Mouse (Mus musculus): ENCODE results near the gene Nmnat2. TPM values are rescaled to one million over a fixed set of nuclear protein-coding genes. Genes with fewer than 3 reads are reported as not detected.

The Nmnat2 gene
- polyA plus RNA-seq, 1 experiment, result 0.34 TPM

- Histone ChIP-seq H3K27me3 (replicated peaks) (peaks cover 11% of the 10 kb centered on the region), H3K9me3 (no peaks in the 10 kb centered on the region), H3K4me3 (replicated peaks) (no peak overlapping the region), H3K36me3 (replicated peaks; ENCODE audit: low read length) (no peaks in the 10 kb centered on the region), H3K4me1 (peaks cover 12% of the 10 kb centered on the region)
- no peak for TF ChIP-seq FLI1 (IDR thresholded peaks at IDR 0.05; ENCODE audit: low read length)
- no peak for TF ChIP-seq GATA1 (IDR thresholded peaks at IDR 0.05; ENCODE audit: borderline replicate concordance, low read length)
Observed at GRCm38 (mm10) chr1:153102296-153103185, 147.7 kb downstream of the Nmnat2 start.

DNA sequence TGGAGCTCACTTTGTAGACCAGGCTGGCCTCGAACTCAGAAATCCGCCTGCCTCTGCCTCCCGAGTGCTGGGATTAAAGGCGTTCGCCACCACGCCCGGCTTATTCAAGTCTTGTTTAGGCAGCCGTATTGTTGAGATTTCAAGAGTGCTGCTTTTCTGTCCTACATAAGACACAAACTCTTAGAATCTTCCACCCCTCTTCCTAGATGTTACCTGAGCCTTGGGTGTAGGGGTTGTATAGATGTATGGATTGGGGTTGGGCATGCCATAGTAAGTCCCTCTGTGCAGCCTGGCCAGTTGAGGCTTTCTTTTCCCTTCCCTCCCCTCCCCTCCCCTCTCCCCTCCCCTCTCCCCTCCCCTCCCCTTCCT, 148.4 kb downstream of the Nmnat2 start:
- no peaks in the 10 kb centered on the region for H3K36me3 ChIP-seq (replicated peaks; ENCODE audit: low read length)
- peaks cover 12% of the 10 kb centered on the region for H3K4me1 ChIP-seq
- peaks cover 9% of the 10 kb centered on the region for H3K27me3 ChIP-seq (replicated peaks)
- no peak overlapping the region for H3K4me3 ChIP-seq (replicated peaks)
- TF ChIP-seq FLI1 (IDR thresholded peaks at IDR 0.05; ENCODE audit: low read length) (no peak), GATA1 (IDR thresholded peaks at IDR 0.05; ENCODE audit: borderline replicate concordance, low read length) (no peak)
- no peaks in the 10 kb centered on the region for H3K9me3 ChIP-seq

GRCm38 (mm10) chr1:153104804-153105203, 150.0 kb downstream of the Nmnat2 start:
- Histone ChIP-seq H3K27me3 (replicated peaks) (peaks cover 2% of the 10 kb centered on the region), H3K9me3 (no peaks in the 10 kb centered on the region), H3K4me1 (peaks cover 12% of the 10 kb centered on the region), H3K36me3 (replicated peaks; ENCODE audit: low read length) (no peaks in the 10 kb centered on the region), H3K4me3 (replicated peaks) (no peak overlapping the region)
- no peak for TF ChIP-seq GATA1 (IDR thresholded peaks at IDR 0.05; ENCODE audit: borderline replicate concordance, low read length)
- TF ChIP-seq FLI1 (IDR thresholded peaks at IDR 0.05; ENCODE audit: low read length), result no peak

DNA sequence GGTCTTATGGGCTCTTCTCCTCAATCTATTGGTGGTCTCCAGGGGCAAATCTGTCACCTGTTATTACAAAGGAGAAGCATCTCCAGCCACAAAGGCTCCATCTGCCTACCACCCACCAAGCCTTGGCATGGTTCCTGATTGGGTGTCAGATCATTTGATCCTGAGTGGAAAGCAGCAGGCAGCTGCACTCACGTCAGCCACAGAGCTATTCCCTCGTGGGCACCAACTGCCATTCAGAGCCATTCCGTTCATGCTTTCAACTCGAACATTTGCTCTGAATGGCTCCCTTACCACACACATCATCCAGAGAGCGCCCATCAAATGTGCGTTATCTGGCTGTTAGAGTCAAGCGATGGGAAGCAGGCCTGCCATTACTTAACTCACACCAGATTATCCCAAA, 153.1 kb downstream of the Nmnat2 start:
- TF ChIP-seq GATA1 (IDR thresholded peaks at IDR 0.05; ENCODE audit: borderline replicate concordance, low read length) (no peak), FLI1 (IDR thresholded peaks at IDR 0.05; ENCODE audit: low read length) (no peak)
- H3K9me3 ChIP-seq, result peaks cover 8% of the 10 kb centered on the region; the same call in 1 of the 2 replicates
- no peaks in the 10 kb centered on the region for H3K36me3 ChIP-seq (replicated peaks; ENCODE audit: low read length)
- peaks cover 4% of the 10 kb centered on the region; the same call in 1 of the 2 replicates for H3K4me1 ChIP-seq
- no peak overlapping the region for H3K4me3 ChIP-seq (replicated peaks)
- H3K27me3 ChIP-seq (replicated peaks), result peaks cover 2% of the 10 kb centered on the region

- no peaks in the 10 kb centered on the region for H3K27me3 ChIP-seq (replicated peaks)
- H3K36me3 ChIP-seq (replicated peaks; ENCODE audit: low read length), result no peaks in the 10 kb centered on the region
- TF ChIP-seq FLI1 (IDR thresholded peaks at IDR 0.05; ENCODE audit: low read length) (no peak), GATA1 (IDR thresholded peaks at IDR 0.05; ENCODE audit: borderline replicate concordance, low read length) (no peak)
- H3K9me3 ChIP-seq, result peaks cover 8% of the 10 kb centered on the region; the same call in 1 of the 2 replicates
- H3K4me3 ChIP-seq (replicated peaks), result no peak overlapping the region
- peaks cover 4% of the 10 kb centered on the region; the same call in 1 of the 2 replicates for H3K4me1 ChIP-seq
Observed at GRCm38 (mm10) chr1:153109346-153109745, 154.6 kb downstream of the Nmnat2 start.

DNA sequence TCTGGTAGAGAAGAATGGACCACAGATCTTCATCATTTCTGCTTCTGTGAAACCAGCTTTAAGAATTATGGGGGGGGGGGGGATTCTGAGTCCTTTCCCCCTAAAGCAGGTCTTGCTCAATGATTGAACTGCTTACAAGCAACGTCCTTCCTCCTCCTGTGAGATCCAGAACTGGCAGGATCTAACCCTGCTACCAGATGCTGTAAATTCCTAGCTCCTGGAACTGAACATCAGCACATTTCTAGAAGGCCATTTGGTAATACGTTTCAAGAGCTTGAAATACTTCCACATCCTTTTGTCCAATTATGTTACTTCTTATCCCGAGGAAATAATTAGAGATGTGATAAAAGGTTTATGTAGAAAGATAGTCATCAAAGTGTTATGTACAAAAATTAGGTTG, 155.0 kb downstream of the Nmnat2 start:
- TF ChIP-seq GATA1 (IDR thresholded peaks at IDR 0.05; ENCODE audit: borderline replicate concordance, low read length) (no peak), FLI1 (IDR thresholded peaks at IDR 0.05; ENCODE audit: low read length) (no peak)
- no peaks in the 10 kb centered on the region for H3K27me3 ChIP-seq (replicated peaks)

GRCm38 (mm10) chr1:153111596-153111995, 156.8 kb downstream of the Nmnat2 start:
- no peaks in the 10 kb centered on the region for H3K36me3 ChIP-seq (replicated peaks; ENCODE audit: low read length)
- peaks cover 8% of the 10 kb centered on the region; the same call in 1 of the 2 replicates for H3K9me3 ChIP-seq
- no peak for TF ChIP-seq GATA1 (IDR thresholded peaks at IDR 0.05; ENCODE audit: borderline replicate concordance, low read length)
- no peak for TF ChIP-seq FLI1 (IDR thresholded peaks at IDR 0.05; ENCODE audit: low read length)
- H3K27me3 ChIP-seq (replicated peaks), result peaks cover under 1% of the 10 kb centered on the region
- H3K4me3 ChIP-seq (replicated peaks), result no peak overlapping the region
- H3K4me1 ChIP-seq, result peaks cover 4% of the 10 kb centered on the region; the same call in 1 of the 2 replicates

More for the DNA sequence above, 155.0 kb downstream of the Nmnat2 start:
- Histone ChIP-seq H3K4me1 (peaks cover 4% of the 10 kb centered on the region; the same call in 1 of the 2 replicates), H3K4me3 (replicated peaks) (no peak overlapping the region), H3K36me3 (replicated peaks; ENCODE audit: low read length) (no peaks in the 10 kb centered on the region), H3K9me3 (peaks cover 8% of the 10 kb centered on the region; the same call in 1 of the 2 replicates)

GRCm38 (mm10) chr1:153115315-153115714, 160.5 kb downstream of the Nmnat2 start:
- Histone ChIP-seq H3K27me3 (replicated peaks) (peaks cover 5% of the 10 kb centered on the region), H3K36me3 (replicated peaks; ENCODE audit: low read length) (no peaks in the 10 kb centered on the region), H3K4me1 (0 out of 2 replicates have a peak, but pooled peaks cover under 1% of the 10 kb centered on the region), H3K4me3 (replicated peaks) (no peak overlapping the region), H3K9me3 (peaks cover 8% of the 10 kb centered on the region; the same call in 1 of the 2 replicates)
- TF ChIP-seq FLI1 (IDR thresholded peaks at IDR 0.05; ENCODE audit: low read length) (no peak), GATA1 (IDR thresholded peaks at IDR 0.05; ENCODE audit: borderline replicate concordance, low read length) (no peak)

DNA sequence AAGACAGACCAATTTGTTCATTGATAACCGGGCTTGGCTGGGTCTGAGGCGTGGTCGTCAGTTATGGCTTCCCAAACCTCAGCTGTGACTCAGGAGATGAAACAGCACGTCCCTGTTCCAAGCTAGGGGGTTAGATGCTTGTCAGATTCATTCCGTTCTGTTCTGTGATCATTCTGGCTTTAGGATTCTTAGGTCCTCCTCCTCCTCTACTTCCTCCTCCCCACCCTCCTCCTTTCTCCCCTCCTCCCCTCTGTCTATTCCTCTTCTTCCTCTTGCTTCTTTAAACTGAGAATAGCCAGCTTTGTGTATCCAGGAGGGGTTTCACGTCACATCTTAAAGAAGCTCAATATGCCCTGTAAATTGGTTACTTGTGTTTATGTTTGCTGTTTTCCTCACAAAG, 165.8 kb downstream of the Nmnat2 start:
- no peaks in the 10 kb centered on the region for H3K36me3 ChIP-seq (replicated peaks; ENCODE audit: low read length)
- TF ChIP-seq FLI1 (IDR thresholded peaks at IDR 0.05; ENCODE audit: low read length) (no peak), GATA1 (IDR thresholded peaks at IDR 0.05; ENCODE audit: borderline replicate concordance, low read length) (no peak)
- peaks cover 4% of the 10 kb centered on the region; the same call in 1 of the 2 replicates for H3K4me1 ChIP-seq
- H3K9me3 ChIP-seq, result no peaks in the 10 kb centered on the region
- H3K27me3 ChIP-seq (replicated peaks), result peaks cover 15% of the 10 kb centered on the region
- H3K4me3 ChIP-seq (replicated peaks), result no peak overlapping the region

GRCm38 (mm10) chr1:153121320-153121719, 166.5 kb downstream of the Nmnat2 start:
- no peak overlapping the region for H3K4me3 ChIP-seq (replicated peaks)
- no peaks in the 10 kb centered on the region for H3K9me3 ChIP-seq
- peaks cover 4% of the 10 kb centered on the region; the same call in 1 of the 2 replicates for H3K4me1 ChIP-seq
- TF ChIP-seq GATA1 (IDR thresholded peaks at IDR 0.05; ENCODE audit: borderline replicate concordance, low read length) (no peak), FLI1 (IDR thresholded peaks at IDR 0.05; ENCODE audit: low read length) (no peak)
- H3K27me3 ChIP-seq (replicated peaks), result peaks cover 16% of the 10 kb centered on the region
- H3K36me3 ChIP-seq (replicated peaks; ENCODE audit: low read length), result no peaks in the 10 kb centered on the region

All from megakaryocyte, embryonic 14.5 days (primary cell).